Mouse (Mus musculus) heart, postnatal 14 days (tissue): Measurements from ENCODE around the gene Dab2ip. TPM values are rescaled to one million over a fixed set of nuclear protein-coding genes. Genes with fewer than 3 reads are reported as not detected.
A peak's percentile ranks its signal among the peaks of the same experiment; 100 is the strongest.

Experiments used
- DNase-seq, 2 experiments: peaks; one replicate each; pipeline ENCODE4 v3.0.0; 2021 to 2022
- intact Hi-C: fragments of 180-260 bp; cut with DNase I; formaldehyde crosslinking; loops from one replicate; pipeline ENCODE4 v1.15.1; 2025
- total RNA-seq, 2 experiments: library from RNA; stranded (reverse); gene quantifications; 2 replicates each; pipeline ENCODE4 v1.2.3; 2021

The Dab2ip gene
- total RNA-seq, 2 experiments from 2014 or later, result 51.1 to 55.8 TPM

DNA sequence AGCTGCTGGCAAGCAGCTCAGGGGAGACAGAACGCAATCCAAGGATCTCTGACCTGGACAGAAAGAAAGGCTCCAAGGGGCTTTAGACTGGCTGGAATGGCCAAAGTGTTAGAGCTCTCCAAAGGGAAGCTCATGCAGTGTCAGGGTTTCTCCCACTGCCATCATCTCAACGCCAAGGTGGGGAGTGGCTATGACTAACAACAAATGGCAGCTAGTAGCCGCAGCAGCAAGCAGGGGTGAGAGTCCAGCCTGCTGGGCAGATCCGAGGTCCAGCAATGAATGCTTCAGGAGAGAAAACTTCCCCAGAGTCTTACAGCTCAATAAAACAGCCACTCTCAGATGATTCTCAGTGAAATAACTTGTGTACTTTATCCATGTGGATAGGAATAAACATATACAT, 8.9 kb upstream of the Dab2ip start:
- intact Hi-C loops, result loop anchor here (5.0 to 10.0 kb wide), 3 partner anchors 78 to 666 kb away; no protein-coding TSS in a partner anchor
- no peak for DNase-seq

DNA sequence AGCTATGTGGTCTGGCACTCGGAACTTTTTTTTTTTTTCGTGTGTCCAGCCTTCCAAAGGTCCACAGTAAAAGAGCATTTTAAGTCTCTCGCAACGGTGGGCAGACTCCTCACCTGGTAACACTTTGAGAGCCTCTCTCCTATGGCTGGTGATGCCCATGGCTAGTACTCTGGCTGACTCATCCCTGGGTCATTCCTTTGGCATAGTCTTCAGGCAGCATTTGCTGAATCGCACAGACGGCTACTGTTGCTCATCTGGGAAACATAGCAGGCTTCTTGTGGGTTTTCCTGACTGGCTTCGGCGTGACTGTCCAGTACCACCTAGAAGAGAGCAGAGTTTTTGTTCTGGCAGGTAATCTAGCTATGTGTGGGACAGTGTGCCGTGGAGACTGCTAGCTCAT, 8.0 kb upstream of the Dab2ip start:
- no peak for DNase-seq
- intact Hi-C loops, result no loop called here

DNA sequence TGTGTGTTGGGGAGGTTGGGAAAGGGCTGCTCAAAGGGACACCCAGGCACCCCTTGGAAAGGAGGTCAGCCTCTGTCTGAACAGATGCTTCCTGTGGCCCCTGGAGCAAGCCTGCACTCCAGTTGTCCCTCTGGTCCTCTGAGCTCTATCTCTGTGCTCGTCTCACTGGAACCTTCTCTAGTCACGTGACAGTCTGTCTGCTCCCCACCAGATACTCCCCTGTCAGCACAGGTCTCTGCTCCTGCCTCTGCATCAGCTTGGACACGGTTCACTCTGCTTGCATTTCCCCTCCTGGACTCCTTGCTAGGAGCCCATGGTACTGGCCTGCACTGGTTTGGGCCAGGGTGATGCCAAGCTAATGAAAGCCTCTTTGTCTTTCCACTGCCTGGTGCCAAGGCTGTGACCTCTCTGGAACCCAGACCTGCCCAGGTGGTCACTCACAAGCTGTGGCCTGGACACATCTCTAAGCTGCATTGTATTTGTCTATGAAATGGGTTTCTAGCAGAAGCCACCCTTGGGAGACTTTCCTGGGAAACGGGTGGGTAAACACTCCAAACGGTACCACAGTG, 1.1 kb upstream of the Dab2ip start:
- DNase-seq, result no peak
- intact Hi-C loops, result no loop called here

DNA sequence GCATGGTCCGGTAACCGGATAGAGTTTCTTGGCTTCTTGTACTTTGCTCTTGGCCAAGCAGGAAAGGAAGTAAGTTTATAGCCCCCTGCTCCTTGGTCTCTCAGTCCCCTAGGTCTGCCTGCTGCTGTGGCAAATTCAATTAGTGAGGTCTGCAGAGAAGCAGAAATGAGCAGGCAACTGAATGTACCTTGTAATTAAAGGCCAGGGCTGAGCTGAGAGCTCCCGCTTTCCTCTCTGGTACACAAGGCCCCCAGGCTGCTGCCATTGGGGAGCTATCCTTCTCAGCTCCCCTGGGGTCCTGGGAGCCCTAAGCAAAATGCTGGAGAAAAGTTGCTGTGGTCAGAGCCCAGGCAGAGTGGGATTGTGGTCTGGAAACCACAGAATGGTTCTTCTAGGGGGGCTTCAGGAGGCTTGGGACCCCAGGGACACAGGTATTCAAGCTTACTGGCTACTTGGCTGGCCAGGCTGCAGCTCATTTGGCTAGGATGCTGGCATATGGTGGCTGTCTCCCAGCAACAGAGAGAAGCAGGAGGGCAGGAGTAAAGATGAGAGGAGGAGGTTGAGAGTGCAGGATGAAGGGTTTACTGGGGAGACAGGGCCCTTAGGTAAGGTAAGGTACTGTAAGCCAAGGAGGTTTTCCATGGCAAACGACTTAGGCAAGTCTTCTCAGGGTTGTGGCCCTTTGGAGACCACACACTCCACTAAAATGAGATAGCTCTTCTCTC, 922 bp downstream of the Dab2ip start:
- intact Hi-C loops, result no loop called here

DNA sequence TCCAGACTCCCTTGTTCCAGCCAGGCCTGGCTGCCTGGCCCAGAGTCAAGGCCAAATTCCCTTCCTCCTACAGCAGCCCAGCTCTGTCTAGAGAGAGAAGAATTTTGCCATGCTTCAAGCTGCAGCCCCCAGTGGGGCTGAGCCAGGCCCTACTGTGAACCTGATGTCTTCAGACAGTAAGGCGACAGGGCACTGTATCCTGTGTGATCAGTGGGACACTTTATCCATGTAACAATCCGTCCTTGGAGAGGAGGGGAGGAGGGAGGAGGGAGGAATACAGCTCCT, 1.4 kb downstream of the Dab2ip start:
- intact Hi-C loops, result no loop called here
- peak; percentile 52 to 61 for DNase-seq

More for the DNA sequence above, 922 bp downstream of the Dab2ip start:
- no peak for DNase-seq

DNA sequence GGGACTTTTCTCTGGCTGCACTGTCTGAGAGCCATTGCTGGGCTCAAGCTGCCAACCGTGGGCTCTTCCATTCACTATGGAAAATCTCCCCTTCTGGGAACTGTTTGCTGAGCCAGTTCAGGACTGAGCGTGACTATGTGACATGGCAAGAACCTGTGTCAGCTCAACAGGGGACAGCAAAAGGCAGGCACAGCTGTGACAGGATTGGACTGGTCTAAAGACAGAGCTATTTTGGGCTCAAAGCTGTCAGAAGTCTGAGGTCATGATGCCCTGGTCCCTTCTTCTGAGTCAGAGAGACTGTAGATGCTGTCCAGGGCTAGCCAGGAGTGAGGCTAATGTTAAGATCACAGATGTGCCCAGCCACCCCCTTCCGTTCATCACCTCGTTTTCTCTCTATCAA, 5.7 kb downstream of the Dab2ip start:
- no peak for DNase-seq
- intact Hi-C loops, result no loop called here

DNA sequence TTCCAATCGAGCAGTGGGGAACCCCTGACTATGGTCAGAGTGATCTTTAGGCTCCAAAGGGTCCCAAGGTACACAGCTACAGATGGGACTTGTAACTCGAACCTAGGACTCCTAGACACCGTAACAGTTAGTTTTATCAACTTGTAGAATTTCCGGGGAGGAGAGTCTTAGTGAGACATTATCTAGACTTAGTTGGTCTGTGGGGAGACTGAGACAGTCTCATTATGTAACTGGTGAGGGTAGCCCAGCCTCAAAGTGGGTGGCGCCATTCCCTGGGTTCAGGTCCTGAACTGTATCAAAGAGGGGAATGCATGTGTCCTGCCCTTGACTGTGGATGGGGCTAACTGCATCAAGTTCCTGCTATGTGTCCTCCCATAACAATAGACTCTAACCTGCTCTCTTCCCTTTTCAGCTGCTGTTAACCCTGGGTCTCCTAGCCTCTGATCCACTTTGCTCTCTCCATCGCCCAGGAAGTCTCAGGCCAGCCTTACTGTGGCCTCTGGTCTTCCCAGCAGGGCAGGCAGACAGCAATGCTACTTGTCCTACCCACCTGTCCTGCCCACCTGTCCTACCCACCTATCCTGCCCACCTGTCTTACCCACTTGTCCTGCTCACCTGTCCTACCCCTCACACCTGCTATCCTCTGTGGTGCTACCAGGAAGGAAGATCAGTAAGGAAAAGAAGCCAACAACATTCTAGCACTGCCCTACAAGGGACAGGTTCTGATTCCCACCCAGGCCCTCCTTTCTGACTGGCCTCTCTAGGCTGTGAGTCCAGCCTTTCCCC, 7.2 kb downstream of the Dab2ip start:
- no peak for DNase-seq

DNA sequence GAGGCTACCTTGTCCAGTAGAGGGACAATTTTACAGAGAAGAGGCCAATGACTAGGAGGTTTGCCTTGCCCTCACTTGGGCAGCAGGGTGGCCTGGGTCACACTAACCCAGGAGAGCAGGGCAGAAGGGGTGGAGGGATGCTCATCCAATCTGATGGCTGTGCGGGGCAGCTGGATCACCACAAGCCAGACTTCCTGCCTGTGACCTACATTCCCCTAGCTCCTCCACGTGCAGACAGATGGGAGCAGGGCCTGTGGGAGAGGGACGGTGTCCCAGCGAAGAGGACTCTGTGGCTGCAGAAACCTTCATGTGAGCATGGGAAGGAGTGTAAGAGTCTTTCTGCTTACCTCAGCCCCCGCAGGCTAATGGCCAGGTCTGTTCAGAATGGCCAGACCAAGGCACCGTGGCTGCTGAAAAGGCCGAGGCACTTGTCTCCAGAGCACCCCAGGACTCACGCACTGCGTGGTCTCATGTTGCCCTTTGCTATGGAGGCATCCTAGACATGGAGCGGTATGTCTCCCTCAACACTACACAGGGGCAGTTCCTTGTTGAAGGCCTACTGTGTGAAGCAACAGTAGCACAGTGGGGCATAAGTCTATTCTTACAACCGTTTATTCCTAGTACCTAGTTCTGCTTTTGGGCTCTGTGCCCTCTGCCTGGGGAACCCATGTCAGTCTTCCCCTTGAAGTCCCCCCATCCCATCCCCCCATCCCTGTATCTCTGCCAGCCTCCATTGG, 9.1 kb downstream of the Dab2ip start:
- no peak for DNase-seq
- intact Hi-C loops, result no loop called here

More for the DNA sequence above, 7.2 kb downstream of the Dab2ip start:
- intact Hi-C loops, result no loop called here

DNA sequence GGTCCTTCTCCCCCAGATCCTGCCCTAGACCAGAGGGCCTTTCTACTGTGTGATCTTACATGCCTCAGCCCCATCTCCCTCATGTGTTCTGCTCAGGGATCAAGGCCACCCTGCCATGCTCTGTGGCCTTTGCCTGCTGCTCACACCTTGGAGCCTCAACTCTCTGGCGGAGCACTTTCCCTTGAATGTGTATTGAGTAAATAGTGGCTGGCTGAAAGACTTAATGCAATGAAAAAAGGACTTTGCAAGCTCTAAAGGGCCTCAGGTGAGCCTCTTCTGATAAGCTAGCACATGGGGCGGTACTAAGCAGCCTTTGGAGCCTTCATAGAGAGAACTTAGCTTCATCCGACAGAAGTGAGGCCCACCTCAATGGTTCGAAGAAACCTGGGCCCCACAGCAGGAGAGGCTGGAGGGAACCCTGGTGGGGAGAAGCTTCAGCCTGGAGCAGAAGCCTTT, 9.7 kb downstream of the Dab2ip start:
- intact Hi-C loops, result no loop called here
- DNase-seq, result no peak

DNA sequence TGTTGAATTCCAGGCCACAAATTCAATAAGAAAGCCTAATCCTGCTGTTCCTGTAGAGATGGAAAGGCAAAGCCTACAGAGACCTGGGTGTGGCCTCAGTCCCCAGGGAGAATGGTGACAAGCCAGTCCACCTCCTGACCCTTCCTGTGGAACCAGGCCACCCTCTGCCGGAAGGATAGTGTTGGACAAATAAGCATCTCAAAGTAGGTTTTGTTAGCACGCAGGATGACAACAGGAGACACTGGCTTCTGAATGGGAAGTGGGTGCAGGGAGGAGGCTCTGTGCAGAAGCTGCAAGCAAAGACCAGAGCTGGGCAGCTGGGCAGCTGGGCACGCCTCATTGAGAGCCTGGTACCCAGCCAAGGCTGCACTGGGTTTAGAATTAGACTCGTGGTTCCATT, 12.7 kb downstream of the Dab2ip start:
- intact Hi-C loops, result no loop called here
- no peak for DNase-seq

DNA sequence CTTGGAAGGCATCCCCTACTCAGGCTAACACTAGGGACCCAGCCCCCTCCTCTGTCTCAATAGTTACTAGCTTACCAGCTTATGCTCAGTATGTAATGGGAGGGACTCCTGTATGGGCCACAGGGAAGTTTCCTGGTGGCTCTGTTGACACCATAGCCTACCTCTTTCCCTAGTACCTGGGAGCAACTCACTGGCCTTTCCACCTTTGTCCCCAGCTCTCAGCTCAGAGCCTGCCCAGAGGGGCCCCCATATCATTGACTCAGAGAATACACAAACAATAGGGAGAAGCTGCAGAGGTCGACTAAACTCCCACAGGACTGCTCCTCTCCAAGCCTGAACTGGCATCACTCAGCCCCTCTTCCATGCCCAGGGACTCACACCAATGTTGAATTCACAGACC, 16.6 kb downstream of the Dab2ip start:
- intact Hi-C loops, result no loop called here
- no peak for DNase-seq

DNA sequence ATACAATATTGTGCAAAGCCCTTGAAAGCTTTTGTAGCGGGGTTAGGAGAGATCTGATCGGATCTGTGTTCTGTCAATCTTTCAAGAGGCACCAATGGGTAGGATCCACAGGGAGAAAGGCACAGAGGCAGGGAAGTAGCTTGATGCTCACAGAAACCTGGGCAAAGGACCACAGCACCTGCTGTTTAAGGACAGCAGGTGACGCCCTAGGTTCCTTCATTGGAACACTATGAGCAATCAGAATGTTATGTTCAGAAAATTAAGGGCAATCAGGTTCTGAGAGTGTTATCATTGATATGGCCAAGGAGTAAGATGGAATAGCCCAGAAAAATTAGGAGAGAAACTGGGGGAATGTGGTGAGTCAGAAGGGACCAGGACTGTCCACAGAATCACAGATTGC, 18.6 kb downstream of the Dab2ip start:
- intact Hi-C loops, result no loop called here

DNA sequence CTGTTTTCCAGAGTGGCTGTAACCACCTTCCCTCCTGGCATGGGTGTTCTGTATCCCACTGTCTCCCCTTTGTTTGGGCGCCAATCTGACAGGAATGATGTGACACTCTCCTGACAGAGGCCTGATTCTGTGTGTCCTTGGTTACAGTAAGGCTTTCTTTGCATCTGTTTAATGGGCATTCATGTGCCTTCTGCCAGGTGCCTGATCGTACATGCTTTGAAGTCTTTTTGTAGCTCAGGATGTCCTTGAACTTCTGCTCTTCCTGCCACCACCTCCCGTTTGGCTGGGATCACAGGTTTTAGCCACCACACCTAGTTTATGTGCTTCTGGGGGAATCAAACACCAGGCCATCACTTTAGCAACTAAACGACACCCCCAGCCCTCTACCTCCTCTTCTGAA, 22.0 kb downstream of the Dab2ip start:
- DNase-seq, result no peak
- intact Hi-C loops, result no loop called here

More for the DNA sequence above, 18.6 kb downstream of the Dab2ip start:
- DNase-seq, result no peak

DNA sequence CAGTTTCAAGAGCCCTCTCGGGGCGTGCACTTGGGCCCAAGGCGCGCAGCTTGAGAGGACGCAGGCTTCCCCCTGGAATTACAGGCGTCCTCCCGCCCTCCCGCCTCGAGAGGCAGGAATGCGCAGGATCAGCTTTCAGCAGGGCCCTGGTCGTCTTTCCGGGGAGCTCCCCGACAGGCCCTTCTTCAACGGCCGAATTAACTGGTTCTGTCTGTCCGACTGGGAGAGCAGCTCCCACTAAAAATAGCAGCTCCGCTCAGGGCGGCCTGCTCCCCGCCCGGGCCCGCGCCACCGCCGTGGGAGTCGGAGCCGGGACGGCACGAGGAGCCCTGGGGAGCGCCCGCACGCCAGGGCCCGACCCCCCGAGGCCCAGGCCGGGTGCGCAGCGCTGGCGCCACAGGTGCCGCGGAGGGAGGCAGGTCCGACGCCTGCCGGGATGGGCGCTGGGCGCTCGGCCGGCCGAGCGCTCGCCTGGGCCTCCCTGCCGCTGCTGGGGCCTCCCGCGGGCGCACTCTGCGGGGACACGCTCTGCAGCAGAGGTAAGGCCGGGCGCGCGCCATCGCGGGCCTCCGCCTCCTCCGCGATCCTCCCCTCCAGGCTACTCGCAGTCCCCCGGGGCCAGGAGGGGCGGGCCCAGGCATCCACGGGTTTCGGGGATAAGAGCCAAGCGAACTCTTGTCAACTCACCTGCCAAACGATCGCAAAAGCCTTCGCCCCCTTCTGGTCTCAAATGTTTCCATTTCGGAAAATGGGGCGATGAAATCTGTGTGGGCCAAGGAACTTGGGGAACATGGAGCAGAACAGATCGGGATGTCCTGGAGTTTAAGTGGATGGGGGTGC, 23.7 kb downstream of the Dab2ip start:
- intact Hi-C loops, result loop anchor here (2.0 kb wide), 1 partner anchor 41 kb away; no protein-coding TSS in a partner anchor
- DNase-seq, result peak; percentile 72 to 76

DNA sequence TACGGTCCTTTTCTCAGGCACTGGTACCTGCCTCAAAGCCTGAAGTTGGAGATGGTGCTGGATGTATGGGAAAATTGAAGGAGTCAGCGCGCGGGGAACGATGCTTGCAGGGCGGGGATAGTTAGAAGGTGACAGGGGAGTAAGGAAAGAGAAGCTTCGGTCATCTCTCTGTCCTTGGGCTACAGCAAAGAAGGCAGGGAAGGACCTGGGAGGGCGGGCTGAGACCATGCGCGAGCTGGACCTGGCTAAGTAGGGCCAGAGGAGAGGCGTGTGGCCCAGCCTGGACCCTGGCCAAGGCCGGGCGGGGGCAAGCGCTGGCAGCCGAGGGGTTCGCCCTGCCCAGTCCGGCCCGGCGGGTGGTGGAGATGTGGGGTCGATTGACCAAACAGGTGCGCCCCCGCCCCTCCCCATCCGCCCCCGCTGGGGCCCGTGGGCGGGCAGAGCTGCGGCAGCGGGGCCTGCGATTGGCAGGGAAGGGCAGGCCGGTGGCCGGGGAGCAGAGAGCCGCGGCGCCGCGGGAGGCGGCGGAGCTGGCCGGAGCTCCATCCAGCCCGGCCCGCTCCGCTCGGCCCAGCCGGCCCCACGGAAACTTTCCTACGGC, 24.4 kb downstream of the Dab2ip start:
- peak; percentile 76 to 78 for DNase-seq
- intact Hi-C loops, result loop anchor here (2.0 kb wide), 1 partner anchor 40 kb away; no protein-coding TSS in a partner anchor

DNA sequence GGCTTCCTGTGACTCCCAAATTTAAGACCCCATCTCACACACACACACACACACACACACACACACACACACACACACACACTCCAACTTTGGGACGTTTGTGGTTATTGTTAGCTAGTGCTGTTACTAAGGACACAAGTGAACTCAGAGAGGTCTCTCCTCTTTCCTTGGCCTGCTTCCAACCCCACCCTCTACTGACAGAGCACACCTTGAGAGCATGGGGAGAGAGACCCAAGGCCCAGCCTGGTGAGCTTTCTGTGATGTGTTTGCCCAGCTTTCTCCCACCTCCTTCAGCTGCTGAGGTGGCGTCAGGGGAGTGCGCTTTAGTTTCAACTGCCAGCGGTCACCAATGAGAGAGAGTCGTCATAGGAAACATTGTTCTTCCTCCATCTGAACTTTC, 25.3 kb downstream of the Dab2ip start:
- no peak for DNase-seq
- intact Hi-C loops, result loop anchor here (2.0 kb wide), 1 partner anchor 39 kb away; no protein-coding TSS in a partner anchor

DNA sequence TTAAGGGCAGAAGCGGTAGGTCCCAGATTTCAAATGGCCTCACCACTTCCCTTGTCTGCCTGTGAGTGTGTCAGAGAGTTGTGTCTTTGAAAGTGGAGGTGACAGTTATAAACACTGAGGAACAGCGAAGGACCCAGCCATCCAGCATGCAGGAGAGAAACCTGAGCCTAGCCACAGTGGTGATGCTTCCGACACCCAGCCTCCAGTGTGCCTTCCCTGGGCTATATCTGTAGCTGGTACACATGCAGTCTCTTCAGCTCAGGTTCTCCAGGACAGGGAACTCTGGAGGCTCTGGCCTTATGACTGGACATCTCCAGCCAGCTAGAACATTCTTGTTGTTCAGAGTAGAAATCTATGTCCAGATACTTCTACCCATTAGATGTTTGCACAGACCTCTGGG, 25.9 kb downstream of the Dab2ip start:
- no peak for DNase-seq
- intact Hi-C loops, result no loop called here

DNA sequence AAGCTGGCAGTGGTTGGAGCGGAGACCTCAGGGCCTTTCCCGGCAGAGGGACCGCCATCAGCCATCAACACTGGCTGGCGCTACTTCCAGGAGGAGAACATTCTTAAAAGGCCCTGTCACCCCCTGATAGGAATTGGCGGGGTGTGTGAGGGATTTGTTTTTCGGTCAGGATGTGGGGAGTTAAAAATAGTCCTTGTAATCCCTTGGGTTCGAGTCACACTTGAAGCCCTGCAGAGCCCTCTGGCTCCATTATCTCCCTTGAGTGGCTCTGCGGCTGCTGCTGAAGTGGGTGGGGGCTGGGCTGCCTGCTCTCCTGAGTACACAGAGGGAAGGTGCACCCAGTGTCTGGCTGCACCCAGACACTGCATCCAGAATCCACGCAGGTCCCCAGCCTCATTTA, 30.3 kb downstream of the Dab2ip start:
- peak; percentile 55 to 61 for DNase-seq
- intact Hi-C loops, result no loop called here

DNA sequence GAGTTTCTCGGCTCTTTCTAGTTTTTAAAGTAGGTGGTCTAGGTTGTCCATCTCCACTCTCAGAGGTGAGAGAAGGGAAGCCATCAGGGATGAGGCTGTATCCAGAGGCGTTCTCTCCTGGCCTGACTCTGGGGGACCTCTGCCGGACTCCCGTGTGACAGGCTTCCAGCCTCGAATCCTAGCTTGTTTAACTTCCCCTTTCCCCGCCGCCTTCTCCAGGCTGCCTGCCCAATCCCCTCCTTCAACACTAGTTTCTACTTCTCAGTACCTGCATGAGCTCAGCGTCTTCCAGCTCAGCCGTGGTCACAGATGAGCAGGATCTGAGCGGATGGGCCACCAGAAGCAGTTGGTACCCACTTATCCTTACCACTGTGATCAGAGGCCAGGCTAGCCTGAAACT, 31.3 kb downstream of the Dab2ip start:
- DNase-seq, result no peak
- intact Hi-C loops, result no loop called here

DNA sequence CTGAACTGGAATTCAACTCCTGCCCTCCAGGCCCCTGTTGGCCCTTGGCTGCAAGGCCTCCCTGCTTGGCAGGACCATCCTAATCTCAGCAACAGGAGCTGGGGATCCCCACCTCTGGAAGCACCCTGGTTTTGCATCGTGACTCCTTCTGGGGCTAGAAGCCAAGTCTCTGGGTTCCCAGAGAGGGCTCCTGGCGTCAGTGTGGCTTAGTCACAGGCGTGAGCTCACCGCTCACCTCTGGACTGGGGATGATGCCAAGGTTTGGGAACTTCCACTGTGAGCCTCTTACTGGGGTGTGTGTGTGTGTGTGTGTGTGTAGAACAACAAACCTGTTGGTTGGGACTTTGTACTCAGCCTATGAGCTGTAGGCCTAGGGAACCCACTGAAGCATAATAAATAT, 31.7 kb downstream of the Dab2ip start:
- intact Hi-C loops, result no loop called here
- DNase-seq, result peak; percentile 65 to 73
